Mouse (Mus musculus) heart, postnatal 0 days (tissue): ENCODE results near the gene Rai1. TPM values are rescaled to one million over a fixed set of nuclear protein-coding genes. Genes with fewer than 3 reads are reported as not detected.

ENCODE experiments used
- ATAC-seq: fragments of 200-750 bp; cut with Nextera tagmentation; 2 replicates; pipeline ENCODE4 v1.8.0; 2017; ENCODE audit warnings: low read depth, moderate number of reproducible peaks, moderate library complexity; ENCODE audit not compliant: insufficient read depth
- DNase-seq: peaks from one replicate; pipeline ENCODE4 v3.0.0-alpha.2; 2016; ENCODE audit warnings: low spot score
- H3K27ac ChIP-seq: fragments of 300-500 bp; sonication (generic); 2 replicates; pipeline ENCODE4 v1.5.1; 2014; ENCODE audit warnings: low read depth, mild to moderate bottlenecking
- H3K27me3 ChIP-seq: fragments of 300-500 bp; sonication (generic); 2 replicates; pipeline ENCODE4 v1.6.1; 2014; ENCODE audit warnings: low read length, mixed read lengths; ENCODE audit not compliant: control insufficient read depth, insufficient read depth
- H3K36me3 ChIP-seq: fragments of 300-500 bp; sonication (generic); replicated peaks from 2 replicates; pipeline ENCODE4 v1.6.1; 2014; ENCODE audit warnings: low read length, mixed read lengths; ENCODE audit not compliant: control insufficient read depth, insufficient read depth
- H3K4me1 ChIP-seq: fragments of 300-500 bp; sonication (generic); 2 replicates; pipeline ENCODE4 v1.6.1; 2014; ENCODE audit warnings: antibody characterized with exemption; ENCODE audit not compliant: control insufficient read depth, insufficient read depth
- H3K4me2 ChIP-seq: fragments of 300-500 bp; sonication (generic); 2 replicates; pipeline ENCODE4 v1.6.1; 2014; ENCODE audit warnings: low read depth, mild to moderate bottlenecking, low read length, moderate library complexity
- H3K4me3 ChIP-seq: fragments of 300-500 bp; sonication (generic); 2 replicates; pipeline ENCODE4 v1.5.1; 2014; ENCODE audit warnings: low read depth, low read length
- H3K9ac ChIP-seq: fragments of 300-500 bp; sonication (generic); replicated peaks from 2 replicates; pipeline ENCODE4 v1.6.1; 2014; ENCODE audit warnings: low read depth, low read length, mixed read lengths
- H3K9me3 ChIP-seq: fragments of 300-500 bp; sonication (generic); replicated peaks from 2 replicates; pipeline ENCODE4 v1.6.1; 2016; ENCODE audit warnings: low read length; ENCODE audit not compliant: control insufficient read depth
- CTCF ChIP-seq: IDR thresholded peaks from 2 replicates; pipeline ENCODE4 v1.5.1; 2016; ENCODE audit warnings: antibody characterized with exemption, control low read depth, low read depth
- EP300 ChIP-seq: IDR thresholded peaks from 2 replicates; pipeline ENCODE4 v1.6.1; 2016; ENCODE audit warnings: antibody characterized with exemption, low read depth
- WGBS: fragments of 180-500 bp; shearing (Covaris S2); extraction: QIAGEN DNeasy Blood & Tissue Kit; methylation state at CpG from one replicate; pipeline ENCODE4 v1.1.7; 2014; 5-methylcytosine and 5-hydroxymethylcytosine counted together
- polyA plus RNA-seq: library from polyadenylated mRNA; unstranded; fragments of >200 nt; fragmentation: Nextera tagmentation; extraction: Ambion mirVana; gene quantifications from 2 replicates; pipeline ENCODE4 v1.2.1, GENCODE M21; 2015
- total RNA-seq: library from RNA; depleted of rRNA; stranded (reverse); fragments of >200 nt; gene quantifications from 2 replicates; pipeline ENCODE4 v1.2.3, GENCODE M21; 2014; ENCODE audit warnings: low replicate concordance

Gene Rai1
- total and polyA plus RNA-seq, 2 experiments from 2014 or later = 10.2 to 28.1 TPM

GRCm38 (mm10) chr11:60103567-60103966, 1.2 kb upstream of the Rai1 start:
- H3K4me1 ChIP-seq = peaks cover 33% of the 10 kb centered on the region
- H3K27me3 ChIP-seq = no peaks in the 10 kb centered on the region
- no peaks in the 10 kb centered on the region for H3K36me3 ChIP-seq
- 84% methylated on average over 7 of the region's 7 CpGs for WGBS
- no peak overlapping the region for H3K27ac ChIP-seq
- no peaks in the 10 kb centered on the region for H3K9me3 ChIP-seq
- ATAC-seq = no peak
- no peak overlapping the region for H3K9ac ChIP-seq
- no peak for TF ChIP-seq EP300
- TF ChIP-seq CTCF = no peak
- no peak for DNase-seq
- H3K4me2 ChIP-seq = no peak overlapping the region
- no peak overlapping the region for H3K4me3 ChIP-seq

GRCm38 (mm10) chr11:60105593-60106542, 1.1 kb downstream of the Rai1 start:
- no peaks in the 10 kb centered on the region for H3K27me3 ChIP-seq

GRCm38 (mm10) chr11:60106543-60107110, 1.8 kb downstream of the Rai1 start:
- WGBS = 3% methylated on average over 14 of the region's 14 CpGs
- Histone ChIP-seq H3K36me3 (no peaks in the 10 kb centered on the region), H3K9ac (peak overlapping the region; percentile 99), H3K4me2 (peak overlapping the region; percentile 88), H3K27ac (peak overlapping the region; percentile 98), H3K27me3 (no peaks in the 10 kb centered on the region), H3K9me3 (no peaks in the 10 kb centered on the region), H3K4me1 (peaks cover 53% of the 10 kb centered on the region), H3K4me3 (peak overlapping the region; percentile 96)
- peak; percentile 16 for ATAC-seq
- DNase-seq = peak; percentile 64
- TF ChIP-seq CTCF (no peak), EP300 (no peak)

More at GRCm38 (mm10) chr11:60105593-60106542, 1.1 kb downstream of the Rai1 start:
- DNase-seq (peak; percentile 42), ATAC-seq (peak; percentile 40)
- peak overlapping the region; percentile 88 for H3K4me2 ChIP-seq
- under 1% methylated on average over 84 of the region's 88 CpGs for WGBS
- no peaks in the 10 kb centered on the region for H3K9me3 ChIP-seq
- peak overlapping the region; percentile 96 for H3K4me3 ChIP-seq
- peak overlapping the region; percentile 98 for H3K27ac ChIP-seq
- TF ChIP-seq EP300 = no peak
- TF ChIP-seq CTCF = no peak
- peak overlapping the region; percentile 99 for H3K9ac ChIP-seq
- no peaks in the 10 kb centered on the region for H3K36me3 ChIP-seq
- peaks cover 46% of the 10 kb centered on the region for H3K4me1 ChIP-seq

GRCm38 (mm10) chr11:60107449-60107848, 2.6 kb downstream of the Rai1 start:
- DNase-seq = no peak
- no peaks in the 10 kb centered on the region for H3K9me3 ChIP-seq
- H3K27ac ChIP-seq = peak overlapping the region; percentile 98
- H3K9ac ChIP-seq = 0 out of 2 replicates have a peak overlapping the region, but pooled peaks have one; percentile 5
- peaks cover 58% of the 10 kb centered on the region for H3K4me1 ChIP-seq
- WGBS = 75% methylated on average over 3 of the region's 3 CpGs
- H3K4me2 ChIP-seq = peak overlapping the region; percentile 88; the same call in 1 of the 2 replicates
- no peak overlapping the region for H3K4me3 ChIP-seq
- no peak for TF ChIP-seq EP300
- no peak for TF ChIP-seq CTCF
- no peak for ATAC-seq
- no peaks in the 10 kb centered on the region for H3K36me3 ChIP-seq
- no peaks in the 10 kb centered on the region for H3K27me3 ChIP-seq

GRCm38 (mm10) chr11:60108631-60109172, 3.9 kb downstream of the Rai1 start:
- H3K36me3 ChIP-seq = no peaks in the 10 kb centered on the region
- H3K9ac ChIP-seq = no peak overlapping the region
- peak overlapping the region; percentile 98; the same call in 1 of the 2 replicates for H3K27ac ChIP-seq
- ATAC-seq (no peak), DNase-seq (no peak)
- no peaks in the 10 kb centered on the region for H3K9me3 ChIP-seq
- peaks cover 65% of the 10 kb centered on the region for H3K4me1 ChIP-seq
- TF ChIP-seq CTCF (no peak), EP300 (no peak)
- 22% methylated on average over 5 of the region's 5 CpGs for WGBS
- H3K4me2 ChIP-seq = 0 out of 2 replicates have a peak overlapping the region, but pooled peaks have one; percentile 9
- H3K27me3 ChIP-seq = no peaks in the 10 kb centered on the region
- H3K4me3 ChIP-seq = no peak overlapping the region
